Mouse (Mus musculus) adrenal gland, postnatal 36 days (tissue): Measurements from ENCODE around the gene Sorcs2. TPM values are rescaled to one million over a fixed set of nuclear protein-coding genes. Genes with fewer than 3 reads are reported as not detected.
A peak's percentile ranks its signal among the peaks of the same experiment; 100 is the strongest.

Experiments used
- DNase-seq, 2 experiments: peaks; one replicate each; pipeline ENCODE4 v3.0.0; 2021; ENCODE audit warnings: mixed read lengths in 1 of 2
- microRNA-seq: library from miRNA; unstranded; fragments of <30 nt; microRNA quantifications from one replicate; pipeline ENCODE4 v1.2.0, GENCODE M21; 2021
- total RNA-seq, 2 experiments: library from RNA; stranded (reverse); gene quantifications; 2 replicates each; pipeline ENCODE4 v1.2.3; 2021

The Sorcs2 gene
- total RNA-seq, 2 experiments from 2014 or later = 13.9 to 24.5 TPM

DNA sequence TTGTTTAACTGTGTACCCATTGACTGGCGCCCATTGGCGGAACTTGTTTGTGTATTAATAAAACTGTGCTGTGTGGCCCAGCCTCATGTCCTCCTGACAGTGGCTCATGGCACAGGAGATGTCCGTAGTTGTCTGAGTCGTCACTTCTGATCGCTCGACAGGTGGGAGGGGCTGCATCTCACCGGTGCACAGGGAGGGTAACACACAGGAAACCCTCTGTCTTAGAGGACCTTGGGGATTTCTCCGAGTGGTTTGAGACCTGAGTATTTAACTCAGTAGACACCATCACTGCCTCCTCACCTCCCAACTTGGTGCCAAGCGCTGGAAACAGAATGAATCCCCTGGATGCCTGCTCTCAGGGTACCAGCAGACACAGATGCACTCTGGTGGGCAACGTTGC lies 394.1 kb downstream of the Sorcs2 start:
- no peak for DNase-seq

DNA sequence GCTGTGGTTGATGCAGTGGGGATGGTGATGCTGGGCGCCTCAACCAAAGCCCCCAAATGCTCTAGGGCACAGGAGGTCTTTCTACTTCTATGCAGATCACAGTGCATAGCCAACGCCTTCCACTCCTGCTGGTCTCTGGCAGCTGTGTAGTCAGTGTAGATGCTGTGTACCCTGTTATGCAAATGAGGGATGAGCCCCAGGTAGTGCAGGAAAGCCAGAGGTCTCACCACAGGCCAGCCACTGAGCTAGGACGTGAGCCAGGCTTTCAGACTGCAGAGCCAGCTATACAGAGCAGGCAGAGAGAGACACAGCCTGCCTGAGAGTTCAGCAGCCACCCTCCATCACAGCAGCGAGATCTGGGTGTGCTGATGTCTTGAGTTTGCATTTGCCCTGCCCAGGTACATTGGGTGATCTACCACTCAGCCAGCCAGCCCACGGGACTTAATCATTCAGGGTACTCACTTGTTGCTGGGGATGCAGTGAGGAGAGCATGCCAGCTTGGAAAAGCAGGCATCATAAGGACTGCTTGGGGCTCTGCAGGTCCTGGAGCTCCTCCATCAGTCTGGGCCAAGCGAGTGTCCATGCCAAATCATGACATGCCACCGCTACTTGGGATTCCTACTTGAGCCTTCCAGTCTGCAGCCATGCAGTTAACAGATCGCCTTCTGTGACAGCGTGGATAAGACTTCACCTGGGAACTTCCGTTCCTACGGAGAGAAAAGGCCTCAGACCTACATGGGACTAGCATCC lies 407.8 kb downstream of the Sorcs2 start:
- DNase-seq = no peak

DNA sequence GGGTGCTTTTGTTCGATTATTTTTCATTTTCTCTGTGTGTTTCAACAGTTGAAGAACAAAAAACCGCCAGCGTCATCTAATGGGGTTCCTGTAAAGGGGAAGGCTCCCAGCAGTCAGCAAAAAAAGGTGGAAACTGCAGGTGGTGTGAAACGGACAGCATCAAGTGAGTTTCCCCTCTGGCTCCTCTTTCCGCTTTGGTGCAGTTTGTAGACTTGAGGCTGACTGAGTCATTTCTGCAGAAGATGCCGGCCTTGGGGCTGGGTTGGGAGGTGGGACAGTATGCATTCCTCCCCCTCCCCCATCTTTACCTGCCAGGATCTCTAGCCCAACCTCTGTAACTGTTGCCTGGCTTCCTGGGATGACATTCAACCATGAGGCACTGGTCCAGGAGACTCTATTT lies 408.4 kb downstream of the Sorcs2 start:
- no peak for DNase-seq

DNA sequence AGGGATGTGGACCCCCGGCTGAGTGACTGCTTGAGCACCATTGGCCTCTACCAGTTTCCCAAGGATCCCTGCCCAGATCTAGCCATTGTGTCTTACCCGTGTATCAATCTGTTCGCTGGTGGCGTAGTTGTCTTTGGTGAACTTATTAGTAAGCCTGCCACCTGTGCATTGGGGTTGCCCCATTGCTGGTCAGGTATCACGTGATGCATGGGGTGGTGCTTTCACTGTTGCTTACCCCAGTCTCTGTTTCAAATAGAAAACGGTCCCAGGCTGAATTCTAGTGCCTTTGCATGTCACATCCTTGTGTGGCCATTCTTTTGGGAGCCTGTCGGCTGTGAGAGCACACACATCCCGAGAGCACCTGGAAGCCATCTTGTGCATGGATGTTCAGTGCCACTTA lies 409.9 kb downstream of the Sorcs2 start:
- DNase-seq = no peak

DNA sequence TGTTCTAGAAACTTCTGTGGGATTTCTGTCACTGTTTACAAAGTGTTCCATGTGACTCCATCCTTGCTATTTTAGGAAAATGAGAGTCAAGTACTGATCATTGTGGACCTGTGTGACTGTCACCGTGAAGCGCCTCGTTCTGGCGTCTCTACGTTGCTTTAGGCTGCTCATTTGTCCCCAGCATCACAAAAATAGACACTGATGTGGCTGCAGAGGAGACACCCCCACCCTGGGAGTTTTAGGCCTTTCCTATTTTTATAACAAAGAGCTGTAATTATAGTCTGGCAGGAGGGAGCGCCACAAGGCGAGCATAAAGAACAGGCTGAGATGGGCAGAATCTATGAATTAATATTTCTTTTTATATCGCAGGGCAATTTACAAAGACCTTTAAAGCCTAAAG lies 412.3 kb downstream of the Sorcs2 start:
- no peak for DNase-seq

DNA sequence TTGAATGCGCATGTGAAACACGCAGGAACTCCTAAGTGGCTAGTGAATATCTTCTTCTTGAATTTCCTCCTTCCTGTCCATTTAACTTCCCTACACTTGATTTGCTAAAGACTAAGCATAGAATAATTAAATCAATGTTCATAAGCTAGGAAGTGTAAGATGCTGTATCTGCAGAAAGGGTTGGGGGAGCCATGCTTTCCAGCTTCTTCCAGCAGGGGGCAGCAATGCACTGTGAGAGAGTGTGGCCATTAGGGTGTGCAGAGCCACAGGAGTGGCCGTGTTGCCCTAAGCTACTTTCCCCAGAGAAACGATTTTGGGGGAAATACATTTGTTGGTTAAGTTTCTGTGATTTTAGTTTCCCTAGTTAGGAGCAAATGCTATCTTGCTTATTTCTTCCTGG lies 416.0 kb downstream of the Sorcs2 start:
- peak; percentile 83 to 84 for DNase-seq

DNA sequence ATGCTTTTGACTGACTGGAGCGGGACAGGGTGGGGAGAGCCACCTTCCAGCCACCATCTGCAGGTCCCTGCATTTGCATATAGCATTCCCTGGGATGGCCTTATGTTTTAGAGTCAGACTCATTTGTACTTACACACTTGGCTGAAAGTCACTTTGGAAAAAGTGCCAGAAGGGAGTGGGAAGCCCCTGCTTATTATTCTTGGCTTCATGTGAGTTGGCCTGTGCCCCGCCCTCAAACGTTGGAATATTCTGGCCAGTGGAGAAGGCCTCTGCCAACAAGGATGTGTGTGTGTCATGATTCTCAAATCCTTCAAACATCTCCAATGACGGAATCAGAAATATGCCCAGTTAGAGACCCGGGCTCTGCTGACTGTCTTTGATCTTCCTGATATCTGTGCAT lies 416.6 kb downstream of the Sorcs2 start:
- DNase-seq = no peak

DNA sequence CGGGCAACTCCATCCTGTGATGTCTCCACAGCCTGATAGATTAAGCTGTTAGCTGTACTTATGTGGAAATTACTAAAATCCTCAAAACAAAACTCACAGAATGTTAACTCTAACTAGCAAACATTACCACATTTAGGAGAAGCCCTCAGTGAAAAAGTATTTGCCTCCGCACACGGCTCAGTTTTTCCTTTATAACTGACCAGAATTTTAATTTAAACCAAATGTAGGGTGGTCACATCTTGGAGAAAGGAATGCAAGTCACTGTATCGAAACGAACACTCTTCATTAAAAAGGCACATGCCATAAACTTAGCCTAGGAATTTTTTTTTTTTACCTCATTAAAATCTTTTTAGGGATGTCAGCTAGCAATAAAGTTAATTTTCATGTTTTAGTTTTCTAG lies 417.4 kb downstream of the Sorcs2 start:
- DNase-seq = no peak

DNA sequence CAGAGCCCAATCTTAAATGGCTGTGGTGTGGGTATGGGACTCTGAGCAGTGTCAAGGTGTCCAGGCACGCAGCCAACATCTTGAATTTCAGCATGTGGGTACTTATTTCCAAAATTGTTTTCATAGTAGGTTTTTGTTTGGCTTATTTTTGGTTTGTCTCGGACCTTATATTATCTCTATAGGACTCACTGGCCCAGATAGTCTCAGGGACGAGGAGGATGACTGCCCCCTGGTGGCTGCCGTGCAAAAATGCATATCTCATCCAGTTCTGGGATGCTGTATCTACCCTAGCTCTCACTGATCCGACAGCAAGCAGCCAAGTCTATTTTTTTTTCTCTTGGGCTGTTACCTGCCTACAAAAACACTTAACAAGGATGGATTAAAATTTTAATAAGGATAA lies 422.3 kb downstream of the Sorcs2 start:
- DNase-seq = peak; percentile 82 to 90

DNA sequence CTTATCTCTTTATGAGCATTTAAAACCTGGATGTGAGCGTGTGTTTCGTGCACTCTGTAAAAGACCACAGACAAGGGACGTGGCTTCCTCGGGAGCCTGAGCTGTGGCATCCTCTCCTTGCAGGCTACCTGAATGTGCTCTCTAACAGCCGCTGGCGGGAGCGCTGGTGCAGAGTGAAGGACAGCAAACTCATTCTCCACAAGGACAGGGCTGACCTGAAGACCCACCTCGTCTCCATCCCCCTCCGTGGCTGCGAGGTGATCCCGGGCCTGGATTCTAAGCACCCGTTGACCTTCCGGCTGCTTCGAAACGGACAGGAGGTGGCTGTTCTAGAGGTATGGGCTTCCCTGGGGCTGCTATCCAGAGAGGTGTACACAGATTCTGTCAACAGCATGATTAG lies 423.7 kb downstream of the Sorcs2 start:
- DNase-seq = no peak

DNA sequence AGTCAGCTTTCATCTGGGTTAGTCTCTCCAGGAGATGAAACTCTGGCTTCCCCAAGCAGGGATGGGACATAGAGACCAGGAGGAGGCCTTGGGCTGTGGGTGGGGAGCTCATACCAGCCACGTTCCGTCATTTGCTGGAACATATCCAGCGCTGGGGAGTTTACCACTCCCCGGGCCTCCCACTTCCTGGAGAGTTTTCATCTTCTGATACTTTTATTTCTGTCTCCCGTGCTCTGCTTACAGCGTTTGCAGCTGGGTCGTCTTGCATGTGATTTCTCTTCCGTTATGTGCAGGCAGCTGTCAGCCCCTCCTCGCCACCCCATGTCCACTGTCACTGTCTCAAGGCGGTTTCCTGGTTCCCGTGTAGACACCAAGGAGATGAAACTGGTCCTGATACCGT lies 424.1 kb downstream of the Sorcs2 start:
- DNase-seq = peak; percentile 83 to 88

DNA sequence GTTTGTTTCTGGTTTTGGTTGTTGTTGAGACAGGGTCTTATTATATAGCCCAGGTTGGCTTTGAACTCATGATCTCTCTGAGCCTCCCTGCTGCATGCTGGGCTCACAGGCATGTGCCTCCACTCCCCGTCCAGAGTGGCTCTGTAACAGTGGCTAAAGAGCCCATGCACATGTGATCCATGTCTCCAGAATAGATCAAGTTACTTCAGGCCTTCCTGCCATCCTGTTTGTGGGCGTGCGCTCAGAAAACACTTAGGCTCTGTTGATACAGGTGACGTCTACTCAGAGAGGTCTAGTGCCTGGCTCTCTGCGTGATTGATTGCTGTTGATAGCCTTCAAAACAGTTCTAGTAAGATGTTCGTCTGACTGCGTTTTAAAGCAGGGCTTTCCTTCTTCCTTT lies 425.2 kb downstream of the Sorcs2 start:
- DNase-seq = no peak

DNA sequence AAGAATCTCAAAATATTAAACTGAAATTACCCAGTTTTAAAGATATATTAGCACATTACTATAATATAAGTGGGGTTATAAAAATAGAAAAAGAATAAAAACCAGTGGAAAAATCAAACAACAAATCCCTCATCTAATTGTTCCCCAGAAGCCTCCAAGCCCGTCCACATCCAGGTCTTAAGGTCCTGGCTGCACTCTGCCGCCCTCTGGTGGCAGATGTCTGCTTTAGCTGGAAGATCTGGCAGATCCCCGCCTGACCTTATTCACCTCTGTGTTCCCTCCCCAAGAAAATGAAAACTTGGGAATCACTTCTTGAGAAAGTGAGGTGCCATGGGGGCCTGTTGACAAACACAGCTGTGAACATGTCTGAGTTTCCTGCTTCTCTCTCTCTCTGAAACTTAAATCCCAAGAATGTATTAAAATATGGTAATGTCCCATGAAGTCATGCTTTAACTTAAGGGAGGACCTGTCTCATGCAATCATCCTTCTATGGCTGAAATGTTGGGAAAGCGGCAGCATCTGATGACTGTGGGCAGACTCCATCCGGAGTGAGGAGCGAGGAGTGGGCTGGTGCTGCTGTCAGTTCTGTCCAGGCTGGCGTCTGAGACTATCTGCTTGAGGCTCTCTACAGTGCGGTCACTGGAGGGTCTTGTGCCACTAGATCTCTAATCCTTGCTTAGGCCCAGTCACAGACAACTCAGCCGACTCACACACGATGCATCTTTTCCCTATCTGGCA lies 425.9 kb downstream of the Sorcs2 start:
- peak; percentile 81 to 85 for DNase-seq

DNA sequence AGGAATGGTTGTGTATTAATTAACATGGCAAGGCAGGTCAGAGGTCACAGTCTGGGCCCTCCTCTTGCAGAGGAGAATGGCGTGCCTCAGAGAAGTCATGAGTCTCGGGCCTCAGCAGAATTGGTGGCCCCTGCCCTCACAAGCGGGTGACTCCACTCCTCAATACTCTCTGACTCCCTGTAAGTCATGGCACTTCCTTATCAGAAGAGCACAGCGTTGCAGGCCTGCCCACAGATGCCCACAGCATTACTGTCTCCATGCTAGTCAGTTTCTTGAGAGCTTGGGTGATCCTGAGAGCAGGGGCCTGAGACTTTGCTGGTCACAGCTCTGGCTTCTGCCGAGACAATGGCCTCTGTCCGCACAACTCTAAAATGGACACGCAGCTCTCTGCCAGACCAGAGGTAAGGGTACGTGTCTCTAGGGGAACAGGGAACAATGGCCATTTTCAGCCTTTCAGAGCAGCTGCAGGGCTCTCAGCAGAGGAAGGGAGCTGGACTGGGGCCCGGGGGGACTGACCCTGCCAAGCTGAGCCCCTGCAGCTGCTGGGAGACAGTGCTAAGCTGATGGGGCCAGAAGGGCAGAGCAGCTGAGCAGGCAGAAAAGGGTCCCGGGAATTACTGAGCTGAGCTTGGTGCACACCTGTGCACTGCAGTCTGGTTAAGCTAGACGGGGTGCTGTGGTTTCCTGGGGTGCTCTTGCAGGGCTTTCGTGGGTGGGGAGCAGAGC lies 427.4 kb downstream of the Sorcs2 start:
- DNase-seq = no peak

DNA sequence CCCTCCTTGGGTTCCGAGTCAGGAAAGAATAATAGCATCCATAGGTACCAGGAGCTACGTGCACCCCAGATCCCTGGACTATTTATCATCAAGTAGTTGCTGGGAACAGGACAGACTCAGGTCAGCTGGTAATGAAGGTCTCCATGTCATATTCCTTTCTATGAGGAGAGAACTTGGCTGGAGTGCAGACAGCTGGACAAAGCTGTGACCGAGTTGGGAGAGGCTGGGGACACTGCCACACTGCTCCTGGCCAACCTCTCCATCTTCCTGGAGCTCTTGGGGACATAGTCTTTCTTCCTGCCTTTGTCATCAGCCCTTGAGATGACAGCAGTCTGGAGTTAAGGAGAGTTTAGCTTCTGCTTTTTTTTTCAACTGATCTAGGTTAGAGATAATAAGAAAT lies 428.1 kb downstream of the Sorcs2 start:
- DNase-seq = no peak

Small RNA genes within 50 kb of the gene (microRNA-seq; reads per million reads assigned to microRNA genes)
- 5.0 reads per million, percentile 13 among the genes with 10 or more reads in this experiment for gene Mir7689

Other genes with a start within 250 kb of the Sorcs2 start
- gene Psapl1, start 194.1 kb downstream of the Sorcs2 start, total RNA-seq = not detected
- gene Grpel1, start 66.9 kb upstream of the Sorcs2 start, total RNA-seq = 10 to 100 TPM; 76.8 to 79.5 TPM
- gene Tada2b, start 86.1 kb upstream of the Sorcs2 start, total RNA-seq = 10 to 100 TPM; 33.7 to 40.7 TPM
- gene Ccdc96, start 86.4 kb upstream of the Sorcs2 start, total RNA-seq = under 1 TPM; 0.33 to 0.46 TPM
- gene Tbc1d14, start 195.1 kb upstream of the Sorcs2 start, total RNA-seq = 10 to 100 TPM; 41.5 to 44.9 TPM